In genomic region chr8:126970579-126971313, GRCm38 (mm10) we compare ENCODE assay signal across 8 mouse cellular contexts. TPM values are rescaled to one million over a fixed set of nuclear protein-coding genes. Genes with fewer than 3 reads are reported as not detected.
DNase-seq lines count a peak whose midpoint lies in the region; ATAC-seq and TF ChIP-seq lines count a peak whose summit lies in the region.

TSS of gene Rbm34 (minus strand) at chr8:126971071.

- H3K4me2 ChIP-seq in forebrain, embryonic 16.5 days (ENCODE audit: low read length): peak within 1 kb of the TSS; percentile 70
- peak within 1 kb of the TSS; percentile 90 for H3K4me2 ChIP-seq in lung, embryonic 14.5 days

- TF ChIP-seq POLR2A in olfactory bulb, adult 2 months (IDR thresholded peaks at IDR 0.05; ENCODE audit: insufficient read depth, low read depth, low read length): peak; percentile 86
- TF ChIP-seq POLR2A in thymus, adult 2 months (IDR thresholded peaks at IDR 0.05; ENCODE audit: control insufficient read depth, extremely low read depth, insufficient read depth, low read length, poor library complexity): peak; percentile 49; the same call in 1 of the 2 replicates

- DNase-seq in ES-E14 (ENCODE audit: low read depth, low spot score): peak; percentile 96
- peak; percentile 90 for DNase-seq in cerebellum, adult 11-12 months
- peak; percentile 92 to 93 for DNase-seq in heart, postnatal 36 days
- peak; percentile 93 to 95 for DNase-seq in layer of hippocampus, adult 2 months (ENCODE audit: low spot score in 2 of 2)
- DNase-seq in lung, embryonic 14.5 days: peak; percentile 98
- DNase-seq in thymus, adult 2 months: peak; percentile 94

- WGBS in forebrain, embryonic 16.5 days: under 1% methylated on average over 50 of the region's 50 CpGs
- under 1% methylated on average over 50 of the region's 50 CpGs for WGBS in lung, embryonic 14.5 days
- WGBS in olfactory bulb, adult 2 months: under 1% methylated on average over 50 of the region's 50 CpGs
- under 1% methylated on average over 50 of the region's 50 CpGs for WGBS in thymus, adult 2 months

- peak within 1 kb of the TSS; percentile 90 for H3K9ac ChIP-seq in ES-E14 (ENCODE audit: insufficient read depth, low read depth, low read length, poor library complexity, severe bottlenecking)
- peak within 1 kb of the TSS; percentile 79 for H3K9ac ChIP-seq in forebrain, embryonic 16.5 days (replicated peaks; ENCODE audit: low read depth, low read length)
- H3K9ac ChIP-seq in lung, embryonic 14.5 days: peak within 1 kb of the TSS; percentile 85

- H3K36me3 ChIP-seq in ES-E14 (ENCODE audit: control insufficient read depth, insufficient read depth, low read length, poor library complexity, severe bottlenecking): peaks cover 12% of the 10 kb centered on the region; the same call in 1 of the 2 replicates
- H3K36me3 ChIP-seq in forebrain, embryonic 16.5 days (ENCODE audit: control insufficient read depth, insufficient read depth): 0 out of 2 replicates have a peak, but pooled peaks cover 3% of the 10 kb centered on the region
- peaks cover 26% of the 10 kb centered on the region for H3K36me3 ChIP-seq in lung, embryonic 14.5 days (ENCODE audit: insufficient read depth)
- peaks cover 1% of the 10 kb centered on the region; the same call in 1 of the 2 replicates for H3K36me3 ChIP-seq in thymus, adult 2 months (ENCODE audit: control insufficient read depth, insufficient read depth, low read length)

- in situ Hi-C loops in ES-E14 (cut with MboI; ENCODE audit: low sequenced_read_pairs in 2 of 2, unreplicated experiment in 2 of 2): no loop called here

- peak; percentile 99 for ATAC-seq in forebrain, embryonic 16.5 days
- ATAC-seq in lung, embryonic 14.5 days (ENCODE audit: insufficient read depth): peak; percentile 98

- H3K4me3 ChIP-seq in ES-E14 (ENCODE audit: insufficient read depth in 1 of 2, low read depth in 1 of 2, low read length in 2 of 2, poor library complexity in 1 of 2, severe bottlenecking in 1 of 2): peak within 1 kb of the TSS; percentile 91 to 99
- H3K4me3 ChIP-seq in forebrain, embryonic 16.5 days (replicated peaks; ENCODE audit: low read length): peak within 1 kb of the TSS; percentile 72
- H3K4me3 ChIP-seq in layer of hippocampus, adult 2 months: peak within 1 kb of the TSS; percentile 96
- H3K4me3 ChIP-seq in lung, embryonic 14.5 days (ENCODE audit: low read depth, low read length): peak within 1 kb of the TSS; percentile 98
- H3K4me3 ChIP-seq in olfactory bulb, adult 2 months (ENCODE audit: insufficient read depth, low read depth, low read length): peak within 1 kb of the TSS; percentile 88
- H3K4me3 ChIP-seq in thymus, adult 2 months (ENCODE audit: control insufficient read depth, insufficient read depth, low read length): peak within 1 kb of the TSS; percentile 97

- peaks cover 0 to 23% of the 10 kb centered on the region in 2 experiments; a peak in 2 of 4 replicates for H3K4me1 ChIP-seq in ES-E14 (ENCODE audit: control insufficient read depth in 2 of 2, insufficient read depth in 2 of 2, low read length in 2 of 2, poor library complexity in 1 of 2)
- peaks cover 10% of the 10 kb centered on the region for H3K4me1 ChIP-seq in forebrain, embryonic 16.5 days (replicated peaks; ENCODE audit: control insufficient read depth, insufficient read depth, low read length)
- no peaks in the 10 kb centered on the region for H3K4me1 ChIP-seq in lung, embryonic 14.5 days (ENCODE audit: insufficient read depth)
- H3K4me1 ChIP-seq in olfactory bulb, adult 2 months (ENCODE audit: control insufficient read depth, insufficient read depth, low read length): peaks cover 4% of the 10 kb centered on the region; the same call in 1 of the 2 replicates
- peaks cover 6% of the 10 kb centered on the region for H3K4me1 ChIP-seq in thymus, adult 2 months (replicated peaks; ENCODE audit: control insufficient read depth, insufficient read depth, low read length)

- no peaks in the 10 kb centered on the region for H3K27me3 ChIP-seq in forebrain, embryonic 16.5 days (replicated peaks; ENCODE audit: control insufficient read depth, insufficient read depth, low read length)
- no peaks in the 10 kb centered on the region for H3K27me3 ChIP-seq in lung, embryonic 14.5 days (ENCODE audit: insufficient read depth, low read length)
- no peaks in the 10 kb centered on the region for H3K27me3 ChIP-seq in thymus, adult 2 months (ENCODE audit: control insufficient read depth, insufficient read depth, low read length)

- no peak for TF ChIP-seq CTCF in layer of hippocampus, adult 2 months (conservative IDR thresholded peaks at IDR 0.05)
- TF ChIP-seq CTCF in lung, embryonic 14.5 days (IDR thresholded peaks at IDR 0.05; ENCODE audit: low read depth): no peak
- TF ChIP-seq CTCF in olfactory bulb, adult 2 months (IDR thresholded peaks at IDR 0.05; ENCODE audit: insufficient read depth, low read depth, low read length): no peak
- TF ChIP-seq CTCF in thymus, adult 2 months (IDR thresholded peaks at IDR 0.05; ENCODE audit: borderline replicate concordance, control insufficient read depth, extremely low read depth, insufficient read depth, low read length, poor library complexity): no peak

- intact Hi-C loops in heart, postnatal 36 days (cut with DNase I): loop anchor here (2.0 to 5.0 kb wide), 2 partner anchors 24 to 713 kb away; no protein-coding TSS in a partner anchor

- H3K27ac ChIP-seq in ES-E14 (ENCODE audit: insufficient read depth, low read depth, low read length, poor library complexity, severe bottlenecking): peak within 1 kb of the TSS; percentile 78
- peak within 1 kb of the TSS; percentile 62 for H3K27ac ChIP-seq in forebrain, embryonic 16.5 days (ENCODE audit: low read length)
- peak within 1 kb of the TSS; percentile 84 for H3K27ac ChIP-seq in layer of hippocampus, adult 2 months
- peak within 1 kb of the TSS; percentile 76 for H3K27ac ChIP-seq in lung, embryonic 14.5 days (ENCODE audit: low read depth)
- H3K27ac ChIP-seq in olfactory bulb, adult 2 months (ENCODE audit: insufficient read depth, low read depth, low read length): peak within 1 kb of the TSS; percentile 39; the same call in 1 of the 2 replicates
- no peak within 1 kb of the TSS for H3K27ac ChIP-seq in thymus, adult 2 months (ENCODE audit: control insufficient read depth, insufficient read depth, low read length)

- H3K9me3 ChIP-seq in ES-E14 (ENCODE audit: control insufficient read depth, insufficient read depth, low read depth, low read length): no peaks in the 10 kb centered on the region
- no peaks in the 10 kb centered on the region for H3K9me3 ChIP-seq in forebrain, embryonic 16.5 days (ENCODE audit: control insufficient read depth, low read length)
- H3K9me3 ChIP-seq in lung, embryonic 14.5 days (ENCODE audit: low read depth, low read length): no peaks in the 10 kb centered on the region

TF ChIP-seq in ES-E14, 5 proteins besides CTCF, POLR2A, EP300 and RAD21:
- TF ChIP-seq CHD2 (IDR thresholded peaks at IDR 0.05; ENCODE audit: low read depth, low read length): no peak
- peak; percentile 92 for TF ChIP-seq HCFC1 (IDR thresholded peaks at IDR 0.05; ENCODE audit: borderline replicate concordance, insufficient read depth, low read length)

RNA-seq across cellular contexts. Expression of gene Rbm34, which starts in this region (rescaled TPM):
- total RNA-seq in ES-E14 (2012; rRNA removed): 22.4 and 32.5 TPM in 2 replicates
- 23.8 and 23.9 TPM in 2 replicates for polyA plus RNA-seq in forebrain, embryonic 16.5 days (2015; fragmentation: Nextera tagmentation; extraction: Ambion mirVana)
- total RNA-seq in heart, postnatal 36 days (2021): 1 to 10 TPM; 3.1 to 3.4 TPM
- total RNA-seq in layer of hippocampus, adult 2 months (2021): 10 to 100 TPM; 12.1 to 12.9 TPM
- 25.0 and 26.6 TPM in 2 replicates for polyA plus RNA-seq in lung, embryonic 14.5 days (2014; fragmentation: Nextera tagmentation; extraction: Ambion mirVana)
- polyA plus RNA-seq in olfactory bulb, adult 2 months (2012; ENCODE audit: insufficient read depth, insufficient read length, low replicate concordance, missing spikeins): not detected in 2 replicates
- polyA plus RNA-seq in thymus, adult 2 months (2012; rRNA removed): 3.4 and 3.7 TPM in 2 replicates
